Mouse (Mus musculus) natural killer cell, adult 2 months (primary cell): Measurements from ENCODE around the gene Tnnc2.
A peak's percentile ranks its signal among the peaks of the same experiment; 100 is the strongest.

Experiments
- DNase-seq, 2 experiments: peaks; one replicate each; pipeline ENCODE4 v3.0.0; 2022; ENCODE audit warnings: low spot score in 2 of 2

Tnnc2 gene

GRCm38 (mm10) chr2:164773229-164773988 is 6.4 kb downstream of the Tnnc2 start:
- DNase-seq, result no peak

- no peak for DNase-seq
Observed at GRCm38 (mm10) chr2:164771123-164771522, 8.6 kb downstream of the Tnnc2 start.

- no peak for DNase-seq
Observed at GRCm38 (mm10) chr2:164770279-164770678, 9.5 kb downstream of the Tnnc2 start.

GRCm38 (mm10) chr2:164769258-164770037 is 10.3 kb downstream of the Tnnc2 start, which contains the start of gene Ube2c:
Ube2c (plus strand) TSS chr2:164769898.
- peak; percentile 97 for DNase-seq

- DNase-seq, result no peak
Observed at GRCm38 (mm10) chr2:164767812-164768540, 11.8 kb downstream of the Tnnc2 start.

- no peak for DNase-seq
Observed at GRCm38 (mm10) chr2:164765841-164766240, 13.9 kb downstream of the Tnnc2 start.

GRCm38 (mm10) chr2:164762593-164762992 is 17.2 kb downstream of the Tnnc2 start:
- DNase-seq, result no peak

- no peak for DNase-seq
Observed at GRCm38 (mm10) chr2:164761971-164762370, 17.8 kb downstream of the Tnnc2 start.

- DNase-seq, result no peak
Observed at GRCm38 (mm10) chr2:164761502-164761901, 18.3 kb downstream of the Tnnc2 start.

- no peak for DNase-seq
Observed at GRCm38 (mm10) chr2:164760059-164760833, 19.5 kb downstream of the Tnnc2 start.

- DNase-seq, result no peak
Observed at GRCm38 (mm10) chr2:164758692-164759091, 21.1 kb downstream of the Tnnc2 start.

- DNase-seq, result no peak
Observed at GRCm38 (mm10) chr2:164757841-164758240, 21.9 kb downstream of the Tnnc2 start.

- no peak for DNase-seq
Observed at GRCm38 (mm10) chr2:164754800-164755199, 25.0 kb downstream of the Tnnc2 start.

GRCm38 (mm10) chr2:164754105-164754504 is 25.7 kb downstream of the Tnnc2 start:
- peak in 1 of 2 experiments; percentile 27 for DNase-seq

- no peak for DNase-seq
Observed at GRCm38 (mm10) chr2:164752454-164752853, 27.3 kb downstream of the Tnnc2 start.

- DNase-seq, result no peak
Observed at GRCm38 (mm10) chr2:164748991-164749390, 30.8 kb downstream of the Tnnc2 start.

GRCm38 (mm10) chr2:164748191-164748590 is 31.6 kb downstream of the Tnnc2 start:
- no peak for DNase-seq

GRCm38 (mm10) chr2:164746693-164747092 is 33.1 kb downstream of the Tnnc2 start:
- DNase-seq, result no peak

GRCm38 (mm10) chr2:164745843-164746479 is 33.8 kb downstream of the Tnnc2 start, which contains the start of the genes Wfdc3 and Dnttip1:
Wfdc3 (minus strand) TSS chr2:164745931.
Dnttip1 (plus strand) TSS chr2:164745983.
- peak; percentile 91 to 94 for DNase-seq

GRCm38 (mm10) chr2:164744987-164745386 is 34.8 kb downstream of the Tnnc2 start:
- no peak for DNase-seq

- DNase-seq, result no peak
Observed at GRCm38 (mm10) chr2:164739876-164740275, 39.9 kb downstream of the Tnnc2 start.
